Mouse (Mus musculus): ENCODE data around the gene Ceacam15. TPM values are rescaled to one million over a fixed set of nuclear protein-coding genes. Genes with fewer than 3 reads are reported as not detected.
"Not testable (repeated sequence)": the region's sequence is repeated elsewhere in the genome, so short reads cannot be mapped to it uniquely, and the experiment has no call there.

Ceacam15 gene
- polyA plus RNA-seq, 1 experiment from 2014 or later, result not detected

- not testable (repeated sequence) for H3K27me3 ChIP-seq (replicated peaks; ENCODE audit: control insufficient read depth, insufficient read depth, low read length); H3K4me1 ChIP-seq (replicated peaks; ENCODE audit: control insufficient read depth, insufficient read depth, low read length); H3K4me2 ChIP-seq; H3K9ac ChIP-seq (ENCODE audit: low read depth, low read length); H3K4me3 ChIP-seq (ENCODE audit: low read depth, low read length); ATAC-seq (replicated peaks; ENCODE audit: low FRiP score); H3K27ac ChIP-seq (ENCODE audit: low read depth, low read length); DNase-seq (ENCODE audit: low spot score); H3K9me3 ChIP-seq (ENCODE audit: control insufficient read depth, low read length); H3K36me3 ChIP-seq (ENCODE audit: control insufficient read depth, insufficient read depth, low read length)
- WGBS, result 43% methylated on average over 3 of the region's 4 CpGs
These were observed 32.4 kb downstream of the Ceacam15 start for GRCm38 (mm10) chr7:16643106-16643505.

GRCm38 (mm10) chr7:16639028-16639427 is 36.5 kb downstream of the Ceacam15 start:
- DNase-seq (ENCODE audit: low spot score) (no peak), ATAC-seq (replicated peaks; ENCODE audit: low FRiP score) (no peak)
- H3K9ac ChIP-seq (ENCODE audit: low read depth, low read length), result no peak overlapping the region
- no peak overlapping the region for H3K4me2 ChIP-seq
- no peaks in the 10 kb centered on the region; the same call in 1 of the 2 replicates for H3K27me3 ChIP-seq (replicated peaks; ENCODE audit: control insufficient read depth, insufficient read depth, low read length)
- H3K27ac ChIP-seq (ENCODE audit: low read depth, low read length), result no peak overlapping the region
- H3K9me3 ChIP-seq (ENCODE audit: control insufficient read depth, low read length), result no peaks in the 10 kb centered on the region
- WGBS, result 77% methylated on average over 3 of the region's 3 CpGs
- H3K4me1 ChIP-seq (replicated peaks; ENCODE audit: control insufficient read depth, insufficient read depth, low read length), result no peaks in the 10 kb centered on the region
- H3K36me3 ChIP-seq (ENCODE audit: control insufficient read depth, insufficient read depth, low read length), result no peaks in the 10 kb centered on the region
- H3K4me3 ChIP-seq (ENCODE audit: low read depth, low read length), result no peak overlapping the region

GRCm38 (mm10) chr7:16635116-16635515 is 40.4 kb downstream of the Ceacam15 start:
- H3K36me3 ChIP-seq (ENCODE audit: control insufficient read depth, insufficient read depth, low read length), result no peaks in the 10 kb centered on the region
- no peaks in the 10 kb centered on the region for H3K4me1 ChIP-seq (replicated peaks; ENCODE audit: control insufficient read depth, insufficient read depth, low read length)
- no peak for DNase-seq (ENCODE audit: low spot score)
- H3K27ac ChIP-seq (ENCODE audit: low read depth, low read length), result no peak overlapping the region
- ATAC-seq (replicated peaks; ENCODE audit: low FRiP score), result no peak
- WGBS, result 58% methylated on average over 3 of the region's 3 CpGs
- no peaks in the 10 kb centered on the region; the same call in 1 of the 2 replicates for H3K9me3 ChIP-seq (ENCODE audit: control insufficient read depth, low read length)
- H3K27me3 ChIP-seq (replicated peaks; ENCODE audit: control insufficient read depth, insufficient read depth, low read length), result no peaks in the 10 kb centered on the region; the same call in 1 of the 2 replicates
- no peak overlapping the region for H3K4me2 ChIP-seq
- H3K4me3 ChIP-seq (ENCODE audit: low read depth, low read length), result no peak overlapping the region
- no peak overlapping the region for H3K9ac ChIP-seq (ENCODE audit: low read depth, low read length)

- not testable (repeated sequence) for H3K27ac ChIP-seq (ENCODE audit: low read depth, low read length); H3K36me3 ChIP-seq (ENCODE audit: control insufficient read depth, insufficient read depth, low read length); DNase-seq (ENCODE audit: low spot score); H3K9ac ChIP-seq (ENCODE audit: low read depth, low read length); H3K4me1 ChIP-seq (replicated peaks; ENCODE audit: control insufficient read depth, insufficient read depth, low read length); H3K27me3 ChIP-seq (replicated peaks; ENCODE audit: control insufficient read depth, insufficient read depth, low read length); H3K4me3 ChIP-seq (ENCODE audit: low read depth, low read length); H3K9me3 ChIP-seq (ENCODE audit: control insufficient read depth, low read length)
- peak overlapping the region; percentile 35; the same call in 1 of the 2 replicates for H3K4me2 ChIP-seq
- WGBS, result 10% methylated on average over 10 of the region's 10 CpGs
- ATAC-seq (replicated peaks; ENCODE audit: low FRiP score), result peak; percentile 57; the same call in 1 of the 2 replicates
These were observed 41.6 kb downstream of the Ceacam15 start for GRCm38 (mm10) chr7:16633913-16634312.

- DNase-seq (ENCODE audit: low spot score) (no peak), ATAC-seq (replicated peaks; ENCODE audit: low FRiP score) (no peak)
- Histone ChIP-seq H3K36me3 (ENCODE audit: control insufficient read depth, insufficient read depth, low read length) (no peaks in the 10 kb centered on the region), H3K27me3 (replicated peaks; ENCODE audit: control insufficient read depth, insufficient read depth, low read length) (no peaks in the 10 kb centered on the region; the same call in 1 of the 2 replicates), H3K9me3 (ENCODE audit: control insufficient read depth, low read length) (no peaks in the 10 kb centered on the region; the same call in 1 of the 2 replicates), H3K4me3 (ENCODE audit: low read depth, low read length) (no peak overlapping the region), H3K4me1 (replicated peaks; ENCODE audit: control insufficient read depth, insufficient read depth, low read length) (no peaks in the 10 kb centered on the region), H3K9ac (ENCODE audit: low read depth, low read length) (no peak overlapping the region), H3K4me2 (no peak overlapping the region), H3K27ac (ENCODE audit: low read depth, low read length) (no peak overlapping the region)
- 61% methylated on average over 4 of the region's 4 CpGs for WGBS
These were observed 43.6 kb downstream of the Ceacam15 start for GRCm38 (mm10) chr7:16631932-16632331.

GRCm38 (mm10) chr7:16631025-16631424 is 44.5 kb downstream of the Ceacam15 start:
- DNase-seq (ENCODE audit: low spot score) (no peak), ATAC-seq (replicated peaks; ENCODE audit: low FRiP score) (no peak)
- Histone ChIP-seq H3K4me2 (no peak overlapping the region), H3K4me1 (replicated peaks; ENCODE audit: control insufficient read depth, insufficient read depth, low read length) (no peaks in the 10 kb centered on the region), H3K36me3 (ENCODE audit: control insufficient read depth, insufficient read depth, low read length) (no peaks in the 10 kb centered on the region), H3K27ac (ENCODE audit: low read depth, low read length) (no peak overlapping the region), H3K9ac (ENCODE audit: low read depth, low read length) (no peak overlapping the region), H3K4me3 (ENCODE audit: low read depth, low read length) (no peak overlapping the region), H3K9me3 (ENCODE audit: control insufficient read depth, low read length) (no peaks in the 10 kb centered on the region; the same call in 1 of the 2 replicates), H3K27me3 (replicated peaks; ENCODE audit: control insufficient read depth, insufficient read depth, low read length) (no peaks in the 10 kb centered on the region; the same call in 1 of the 2 replicates)
- WGBS, result 72% methylated on average over 4 of the region's 4 CpGs

- Histone ChIP-seq H3K4me2 (no peak overlapping the region), H3K36me3 (ENCODE audit: control insufficient read depth, insufficient read depth, low read length) (no peaks in the 10 kb centered on the region), H3K9me3 (ENCODE audit: control insufficient read depth, low read length) (no peaks in the 10 kb centered on the region; the same call in 1 of the 2 replicates), H3K27ac (ENCODE audit: low read depth, low read length) (no peak overlapping the region), H3K27me3 (replicated peaks; ENCODE audit: control insufficient read depth, insufficient read depth, low read length) (no peaks in the 10 kb centered on the region; the same call in 1 of the 2 replicates), H3K4me1 (replicated peaks; ENCODE audit: control insufficient read depth, insufficient read depth, low read length) (no peaks in the 10 kb centered on the region), H3K9ac (ENCODE audit: low read depth, low read length) (no peak overlapping the region), H3K4me3 (ENCODE audit: low read depth, low read length) (no peak overlapping the region)
- DNase-seq (ENCODE audit: low spot score), result no peak
- ATAC-seq (replicated peaks; ENCODE audit: low FRiP score), result no peak; the same call in 1 of the 2 replicates
- WGBS, result 14% methylated on average over 10 of the region's 10 CpGs
These were observed 45.8 kb downstream of the Ceacam15 start for GRCm38 (mm10) chr7:16629598-16630296.

GRCm38 (mm10) chr7:16628096-16628771 is 47.3 kb downstream of the Ceacam15 start:
- 37% methylated on average over 12 of the region's 12 CpGs for WGBS
- no peaks in the 10 kb centered on the region for H3K4me1 ChIP-seq (replicated peaks; ENCODE audit: control insufficient read depth, insufficient read depth, low read length)
- no peak overlapping the region for H3K4me3 ChIP-seq (ENCODE audit: low read depth, low read length)
- no peak overlapping the region for H3K4me2 ChIP-seq
- H3K27ac ChIP-seq (ENCODE audit: low read depth, low read length), result no peak overlapping the region
- ATAC-seq (replicated peaks; ENCODE audit: low FRiP score) (peak; percentile 50; the same call in 1 of the 2 replicates), DNase-seq (ENCODE audit: low spot score) (no peak)
- no peaks in the 10 kb centered on the region for H3K27me3 ChIP-seq (replicated peaks; ENCODE audit: control insufficient read depth, insufficient read depth, low read length)
- no peak overlapping the region for H3K9ac ChIP-seq (ENCODE audit: low read depth, low read length)
- H3K36me3 ChIP-seq (ENCODE audit: control insufficient read depth, insufficient read depth, low read length), result no peaks in the 10 kb centered on the region
- no peaks in the 10 kb centered on the region; the same call in 1 of the 2 replicates for H3K9me3 ChIP-seq (ENCODE audit: control insufficient read depth, low read length)
